Mouse (Mus musculus) heart, adult 9 months (tissue): Measurements from ENCODE around the gene Coil.
A peak's percentile ranks its signal among the peaks of the same experiment; 100 is the strongest.
"Not testable (repeated sequence)": the region's sequence is repeated elsewhere in the genome, so short reads cannot be mapped to it uniquely, and the experiment has no call there.

Source experiments
- DNase-seq, 2 experiments: peaks; one replicate each; pipeline ENCODE4 v3.0.0; 2022; ENCODE audit warnings: low spot score in 2 of 2

Gene Coil

DNA sequence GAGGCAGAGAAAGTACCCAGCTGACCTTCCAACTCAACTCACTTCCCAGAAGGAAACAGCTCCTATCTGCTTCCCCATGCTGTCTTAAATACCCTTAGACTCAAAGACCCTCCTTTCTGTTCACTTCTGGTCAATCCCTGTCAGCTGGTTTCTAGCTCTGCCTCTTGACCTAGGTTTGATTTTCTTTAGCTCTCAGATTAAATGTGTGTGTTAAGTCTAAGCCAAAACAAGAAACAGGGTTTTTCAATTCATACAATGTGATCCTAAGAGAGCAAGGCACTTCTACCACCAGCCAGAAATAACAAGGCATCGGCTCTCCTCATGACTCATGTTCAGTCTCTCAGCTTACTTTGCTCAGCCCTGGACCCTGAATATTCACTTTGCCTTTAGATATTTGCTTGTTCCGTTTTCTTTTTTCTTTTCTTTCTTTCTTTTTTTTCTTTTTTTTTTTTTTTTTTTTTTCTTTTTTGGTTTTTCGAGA, 3.1 kb upstream of the Coil start, which contains the start of gene Elobl:
Elobl (minus strand) TSS at position 51 of the 481 bp plus-strand sequence.
- no peak for DNase-seq

GRCm38 (mm10) chr11:88973776-88974701, 4.0 kb downstream of the Coil start:
- DNase-seq, result peak; percentile 90 to 92

GRCm38 (mm10) chr11:88976320-88976719, 6.3 kb downstream of the Coil start:
- no peak for DNase-seq

- DNase-seq, result no peak
These were observed 7.1 kb downstream of the Coil start for GRCm38 (mm10) chr11:88977188-88977587.

DNA sequence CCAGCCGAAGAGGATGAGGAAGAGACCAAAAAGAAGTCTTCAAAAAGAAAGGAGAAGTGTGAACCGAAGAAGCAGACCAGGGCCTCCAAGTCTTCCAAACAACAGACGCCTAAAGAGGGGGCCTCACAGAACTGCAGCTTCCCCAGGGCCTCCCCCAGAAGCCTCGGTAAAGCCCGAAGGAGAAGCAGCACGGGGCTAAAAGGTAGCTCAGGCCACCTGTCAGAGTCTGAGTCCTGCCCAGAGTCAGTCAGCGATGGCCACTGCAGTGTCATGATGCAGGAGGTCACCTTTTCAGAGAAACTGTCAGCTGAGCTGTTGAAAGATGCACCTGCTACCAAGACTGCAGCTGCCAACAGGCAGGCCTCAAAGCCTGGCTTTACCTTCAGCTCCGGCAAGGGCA, 11.3 kb downstream of the Coil start:
- no peak for DNase-seq

DNA sequence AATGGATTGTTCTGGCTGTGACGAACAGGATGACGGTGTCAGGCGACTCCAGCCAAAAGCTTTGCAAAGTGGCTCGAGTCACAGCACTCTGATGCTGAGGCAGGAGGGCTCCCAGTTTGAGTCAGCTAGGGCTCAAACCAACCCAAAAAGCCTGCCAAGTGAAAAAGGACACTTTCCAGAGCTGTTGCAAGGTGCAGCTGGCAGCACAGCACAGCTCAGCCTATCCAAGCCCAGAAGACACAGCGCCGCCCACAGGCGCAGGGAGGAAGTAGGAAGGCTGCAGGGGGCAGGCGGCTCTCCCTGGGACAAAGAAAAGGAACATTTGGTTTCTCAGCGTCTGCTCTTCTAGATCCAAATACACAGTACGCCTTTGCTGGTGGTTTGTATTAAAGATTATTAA, 16.6 kb downstream of the Coil start:
- DNase-seq, result no peak

GRCm38 (mm10) chr11:88988956-88989355, 18.9 kb downstream of the Coil start:
- no peak for DNase-seq

DNA sequence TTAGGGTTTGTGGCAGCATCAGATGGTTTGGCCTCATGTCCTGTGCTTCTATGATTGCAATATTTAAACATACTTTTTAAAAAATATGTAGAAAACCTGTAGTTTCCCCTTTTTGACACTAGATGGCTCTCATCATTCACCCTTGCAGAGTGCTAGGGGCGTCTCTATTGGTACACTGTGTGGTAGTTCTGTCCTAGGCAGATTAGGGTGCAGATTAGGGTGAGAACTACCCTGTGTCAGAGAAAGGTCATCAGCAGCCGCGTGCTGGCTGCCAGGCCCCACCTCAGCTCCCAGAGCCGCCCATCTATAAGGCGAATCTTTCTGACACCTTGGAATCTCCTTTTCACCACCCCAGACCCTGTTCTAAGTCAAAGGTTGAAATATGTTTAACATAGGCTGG, 19.5 kb downstream of the Coil start:
- DNase-seq, result no peak

DNA sequence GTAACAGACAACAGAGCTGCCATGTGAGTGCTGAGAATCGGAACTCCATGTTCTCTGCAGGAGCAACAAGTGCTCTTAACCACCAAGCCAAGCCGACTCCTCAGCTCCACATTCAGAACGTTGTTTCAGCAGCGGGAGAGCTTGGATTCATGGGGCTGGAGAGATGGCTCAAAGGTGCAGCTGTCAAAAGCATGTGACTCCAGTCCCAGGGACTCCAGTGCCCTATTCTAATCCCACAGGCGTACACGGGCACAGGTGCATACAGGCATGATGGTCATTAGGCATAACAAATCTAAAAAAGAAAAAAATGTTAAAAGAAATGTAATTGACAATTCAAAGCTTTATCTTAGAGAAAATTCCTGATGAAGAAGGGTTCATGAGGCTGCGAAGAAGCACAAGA, 23.1 kb downstream of the Coil start:
- DNase-seq, result no peak

- peak; percentile 74 for DNase-seq
These were observed 23.6 kb downstream of the Coil start for GRCm38 (mm10) chr11:88993625-88994024.

GRCm38 (mm10) chr11:88994492-88994891, 24.4 kb downstream of the Coil start:
- no peak for DNase-seq

DNA sequence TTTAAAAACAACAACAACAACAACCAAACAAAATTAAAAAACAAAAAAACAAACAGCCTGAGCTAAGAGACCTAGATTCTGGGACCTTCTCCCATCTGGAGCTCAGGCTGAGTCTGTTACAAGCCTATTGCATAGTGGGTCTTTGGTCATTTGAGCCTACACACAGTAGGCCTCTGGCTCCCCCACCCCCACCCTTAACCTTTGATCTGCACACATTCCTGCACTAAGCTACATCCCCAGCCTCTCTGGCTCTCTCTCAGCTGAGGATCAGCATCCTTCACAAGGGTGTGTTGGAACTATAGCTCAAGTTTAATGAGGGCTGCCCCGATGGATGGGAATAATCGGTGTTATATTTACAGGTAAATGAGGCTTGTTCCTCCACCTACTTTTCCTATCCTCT, 25.6 kb downstream of the Coil start:
- no peak for DNase-seq

- peak; percentile 72 to 73 for DNase-seq
These were observed 26.4 kb downstream of the Coil start for GRCm38 (mm10) chr11:88996427-88996826.

DNA sequence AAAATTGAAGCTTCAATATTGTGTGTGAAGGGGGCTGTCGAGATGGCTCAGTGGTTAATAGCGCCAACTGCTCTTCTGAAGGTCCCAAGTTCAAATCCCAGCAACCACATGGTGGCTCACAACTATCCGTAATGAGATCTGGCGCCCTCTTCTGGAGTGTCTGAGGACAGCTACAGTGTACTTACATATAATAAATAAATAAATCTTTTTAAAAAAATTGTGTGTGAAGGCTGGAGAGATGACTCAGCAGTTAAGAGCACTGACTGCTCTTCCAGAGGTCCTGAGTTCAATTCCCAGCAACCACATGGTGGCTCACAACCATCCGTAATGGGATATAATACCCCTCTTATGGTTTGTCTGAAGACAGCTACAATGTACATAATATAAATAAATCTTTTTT, 27.3 kb downstream of the Coil start:
- not testable (repeated sequence) for DNase-seq

DNA sequence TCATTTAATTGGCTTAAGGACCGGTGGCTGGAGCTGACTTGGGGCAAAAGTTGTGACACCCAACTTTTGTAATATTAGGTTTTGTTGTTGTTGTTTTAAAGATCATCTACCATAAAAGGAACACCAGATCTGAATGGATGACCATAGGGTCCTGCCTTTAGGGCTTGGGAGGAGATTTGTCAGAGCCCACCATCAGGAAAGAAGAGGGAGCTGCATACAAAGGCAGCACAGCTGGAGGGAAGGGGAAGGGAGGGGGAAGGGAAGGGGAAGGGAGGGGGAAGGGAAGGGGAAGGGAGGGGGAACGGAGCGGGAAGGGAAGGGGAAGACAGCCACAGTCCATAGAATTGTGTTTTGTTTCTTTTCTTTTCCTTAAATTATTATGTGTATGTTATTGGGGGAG, 28.4 kb downstream of the Coil start:
- DNase-seq, result no peak

- peak; percentile 96 to 97 for DNase-seq
These were observed 29.1 kb downstream of the Coil start, which contains the start of gene Trim25 for GRCm38 (mm10) chr11:88998974-88999722. Gene Trim25, plus strand, starts transcription at chr11:88999376.

DNA sequence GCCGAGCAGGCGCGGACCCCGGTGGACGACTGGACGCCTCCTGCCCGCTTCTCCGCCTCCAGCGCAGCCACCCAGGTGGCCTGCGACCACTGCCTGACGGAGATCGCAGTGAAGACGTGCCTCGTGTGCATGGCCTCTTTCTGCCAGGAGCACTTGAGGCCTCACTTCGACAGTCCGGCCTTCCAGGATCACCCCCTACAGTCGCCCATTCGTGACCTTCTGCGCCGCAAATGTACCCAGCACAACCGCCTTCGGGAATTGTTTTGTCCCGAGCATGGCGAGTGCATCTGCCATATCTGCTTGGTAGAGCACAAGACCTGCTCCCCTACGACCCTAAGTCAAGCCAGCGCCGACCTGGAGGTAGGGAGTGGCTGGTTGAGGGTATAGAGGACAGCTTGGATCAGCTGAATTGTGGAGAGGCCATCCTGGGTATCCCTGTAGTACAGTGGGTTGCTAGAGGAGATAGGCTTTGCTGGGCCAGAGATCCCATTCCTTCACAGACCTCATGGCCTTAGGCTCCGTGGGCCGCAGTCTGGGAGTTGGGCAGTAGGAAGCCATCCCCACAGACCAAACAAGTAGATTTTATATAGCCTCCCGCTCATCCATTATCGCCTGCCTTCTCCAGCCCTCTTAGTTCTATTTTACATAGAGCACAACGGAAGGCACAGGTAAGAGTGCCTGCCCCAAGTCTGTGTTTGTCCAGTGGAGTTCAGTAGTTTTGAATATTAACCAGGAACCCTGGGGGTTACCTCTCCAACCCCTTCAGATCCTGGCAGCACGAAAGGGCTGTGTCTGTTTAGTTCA, 29.9 kb downstream of the Coil start:
- no peak for DNase-seq

- DNase-seq, result no peak
These were observed 30.4 kb downstream of the Coil start for GRCm38 (mm10) chr11:89000527-89000819.

GRCm38 (mm10) chr11:89001569-89001968, 31.5 kb downstream of the Coil start:
- DNase-seq, result no peak

DNA sequence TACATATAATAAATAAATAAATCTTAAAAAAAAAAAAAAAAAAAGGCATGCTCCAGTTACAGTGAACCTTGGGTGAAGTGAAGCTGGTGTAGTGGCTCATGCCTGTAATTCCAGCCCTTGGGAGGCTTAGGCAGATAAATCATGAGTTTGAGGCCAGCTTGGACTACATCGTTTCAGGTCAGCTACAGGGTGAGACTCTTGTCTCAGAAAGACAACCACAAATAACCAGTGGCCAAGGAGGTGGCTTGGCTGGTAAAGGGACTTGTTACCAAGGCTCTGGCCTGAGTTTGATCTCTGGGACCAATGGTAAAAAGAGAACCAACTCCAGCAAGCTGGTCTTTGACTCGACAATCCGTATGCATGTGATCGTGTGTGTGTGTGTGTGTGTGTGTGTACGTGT, 32.0 kb downstream of the Coil start:
- DNase-seq, result no peak

DNA sequence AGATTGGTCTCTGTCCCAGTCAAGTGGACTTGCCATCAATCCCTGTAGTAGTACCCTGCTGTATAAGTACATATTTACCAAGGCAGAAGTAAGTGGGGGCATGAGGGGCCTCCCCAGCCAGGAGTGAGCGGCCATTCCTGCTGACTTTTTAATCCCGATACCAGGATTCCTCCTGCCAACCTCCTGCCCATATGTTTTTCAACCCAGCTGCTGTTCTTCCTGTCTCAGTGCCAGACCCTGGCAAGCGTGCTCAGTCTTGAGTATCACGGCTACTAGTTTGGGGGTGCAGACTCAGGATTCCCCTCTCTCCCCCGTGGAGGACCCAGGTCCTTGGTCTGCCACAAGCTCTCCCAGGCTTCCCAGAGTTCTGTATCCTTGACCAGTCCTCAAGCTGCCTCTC, 32.6 kb downstream of the Coil start:
- no peak for DNase-seq

DNA sequence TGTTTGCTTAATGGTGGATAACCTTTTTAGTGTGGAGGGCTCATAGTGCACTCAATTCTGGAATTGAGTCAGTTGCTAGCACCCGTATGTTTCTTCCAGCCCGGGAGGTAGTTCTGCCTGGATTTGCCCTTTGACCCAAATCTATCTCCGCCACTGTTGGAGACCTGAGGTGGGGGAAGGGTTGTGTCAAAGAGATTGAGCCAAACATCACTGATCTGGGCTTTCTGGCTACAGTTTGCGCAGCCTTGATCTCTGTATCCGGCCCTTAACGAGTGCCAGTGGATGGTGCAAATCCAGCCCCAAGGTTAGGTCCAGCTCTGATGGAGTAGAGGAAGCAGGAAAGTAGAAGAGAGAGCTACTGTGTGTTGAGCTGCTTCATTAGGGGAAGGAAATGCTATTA, 33.0 kb downstream of the Coil start:
- peak in 1 of 2 experiments; percentile 47 for DNase-seq
